Mouse (Mus musculus) embryonic facial prominence, embryonic 11.5 days (tissue): ENCODE data around the gene Hoxd8. TPM values are rescaled to one million over a fixed set of nuclear protein-coding genes. Genes with fewer than 3 reads are reported as not detected.
A peak's percentile ranks its signal among the peaks of the same experiment; 100 is the strongest.

Experiments
- ATAC-seq: fragments of 200-750 bp; cut with Nextera tagmentation; replicated peaks from 2 replicates; pipeline ENCODE4 v1.8.0; 2017; ENCODE audit warnings: low read depth; ENCODE audit not compliant: insufficient number of reproducible peaks, low FRiP score, low TSS enrichment
- DNase-seq: peaks from one replicate; pipeline ENCODE4 v3.0.0-alpha.2; 2015; ENCODE audit warnings: low spot score
- H3K27ac ChIP-seq: fragments of 300-500 bp; sonication (generic); replicated peaks from 2 replicates; pipeline ENCODE4 v1.5.1; 2014; ENCODE audit warnings: mild to moderate bottlenecking, low read depth, low read length, control low read depth
- H3K27me3 ChIP-seq: fragments of 300-500 bp; sonication (generic); 2 replicates; pipeline ENCODE4 v1.6.1; 2014; ENCODE audit warnings: mild to moderate bottlenecking, low read length, moderate library complexity, mixed read lengths; ENCODE audit not compliant: control insufficient read depth, insufficient read depth
- H3K36me3 ChIP-seq: fragments of 300-500 bp; sonication (generic); replicated peaks from 2 replicates; pipeline ENCODE4 v1.6.1; 2014; ENCODE audit warnings: low read depth, mild to moderate bottlenecking, low read length, moderate library complexity, mixed read lengths; ENCODE audit not compliant: control insufficient read depth, insufficient read depth
- H3K4me1 ChIP-seq: fragments of 300-500 bp; sonication (generic); 2 replicates; pipeline ENCODE4 v1.6.1; 2014; ENCODE audit warnings: low read length, mixed read lengths; ENCODE audit not compliant: control insufficient read depth, insufficient read depth
- H3K4me2 ChIP-seq: fragments of 300-500 bp; sonication (generic); 2 replicates; pipeline ENCODE4 v1.6.1; 2014; ENCODE audit warnings: low read depth, mild to moderate bottlenecking, control low read depth, low read length, moderate library complexity
- H3K4me3 ChIP-seq: fragments of 300-500 bp; sonication (generic); 2 replicates; pipeline ENCODE4 v1.5.1; 2014; ENCODE audit warnings: low read depth, low read length, control low read depth
- H3K9ac ChIP-seq: fragments of 300-500 bp; sonication (generic); replicated peaks from 2 replicates; pipeline ENCODE4 v1.6.1; 2014; ENCODE audit warnings: mild to moderate bottlenecking, control low read depth, low read length
- H3K9me3 ChIP-seq: fragments of 300-500 bp; sonication (generic); replicated peaks from 2 replicates; pipeline ENCODE4 v1.6.1; 2016; ENCODE audit warnings: mild to moderate bottlenecking, low read length, inconsistent platforms, mixed read lengths; ENCODE audit not compliant: control insufficient read depth
- WGBS: fragments of 180-500 bp; shearing (Covaris S2); extraction: QIAGEN DNeasy Blood & Tissue Kit; methylation state at CpG from one replicate; pipeline ENCODE4 v1.1.7; 2014; 5-methylcytosine and 5-hydroxymethylcytosine counted together
- polyA plus RNA-seq: library from polyadenylated mRNA; unstranded; fragments of >200 nt; fragmentation: Nextera tagmentation; extraction: Ambion mirVana; gene quantifications from 2 replicates; pipeline ENCODE4 v1.2.1, GENCODE M21; 2014

Hoxd8 gene
- polyA plus RNA-seq, 1 experiment from 2014 or later = 0.18 TPM

DNA sequence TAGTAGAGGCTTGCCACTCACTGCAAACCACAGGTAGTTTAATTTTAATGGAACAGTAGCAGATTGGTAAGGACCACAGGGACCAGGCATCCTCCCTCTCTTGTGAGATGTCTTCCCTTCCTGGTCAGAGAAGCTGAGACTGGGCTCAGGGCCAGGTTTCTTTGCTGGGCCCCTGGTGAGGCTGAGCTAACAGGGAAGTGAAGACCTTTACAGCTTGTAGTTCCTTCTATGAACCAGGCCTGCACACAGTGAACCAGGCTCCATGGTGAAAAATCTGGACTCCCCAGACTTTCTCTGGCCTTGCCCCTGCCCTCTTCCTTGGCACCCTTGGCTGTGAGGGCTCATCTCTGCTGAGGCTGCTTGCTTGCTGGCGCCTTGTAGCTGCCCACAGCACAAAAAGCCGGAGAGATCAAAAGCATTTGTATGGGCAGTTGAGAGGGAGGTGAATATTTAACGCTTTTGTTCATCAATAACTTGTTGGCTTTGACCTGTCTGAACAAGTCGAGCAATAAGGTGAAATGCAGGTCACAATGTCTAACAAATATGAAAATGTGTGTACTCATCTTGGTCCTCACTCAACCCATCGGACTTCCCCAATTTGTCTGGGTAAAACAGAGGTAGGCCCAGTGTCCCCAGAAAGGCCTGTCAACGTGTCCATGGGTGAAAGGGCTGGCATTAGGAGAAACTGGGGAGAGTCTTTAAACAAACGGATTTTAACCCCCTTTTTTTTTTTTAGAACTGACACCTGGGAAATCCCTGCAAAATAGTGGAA, 20.0 kb downstream of the Hoxd8 start:
- Histone ChIP-seq H3K4me1 (no peaks in the 10 kb centered on the region; the same call in none of the 2 replicates), H3K4me3 (no peak overlapping the region), H3K9me3 (no peaks in the 10 kb centered on the region), H3K27ac (no peak overlapping the region), H3K27me3 (peaks cover 97% of the 10 kb centered on the region), H3K9ac (no peak overlapping the region), H3K4me2 (no peak overlapping the region), H3K36me3 (no peaks in the 10 kb centered on the region)
- DNase-seq = no peak
- ATAC-seq = no peak
- WGBS = 8% methylated on average over 7 of the region's 7 CpGs

DNA sequence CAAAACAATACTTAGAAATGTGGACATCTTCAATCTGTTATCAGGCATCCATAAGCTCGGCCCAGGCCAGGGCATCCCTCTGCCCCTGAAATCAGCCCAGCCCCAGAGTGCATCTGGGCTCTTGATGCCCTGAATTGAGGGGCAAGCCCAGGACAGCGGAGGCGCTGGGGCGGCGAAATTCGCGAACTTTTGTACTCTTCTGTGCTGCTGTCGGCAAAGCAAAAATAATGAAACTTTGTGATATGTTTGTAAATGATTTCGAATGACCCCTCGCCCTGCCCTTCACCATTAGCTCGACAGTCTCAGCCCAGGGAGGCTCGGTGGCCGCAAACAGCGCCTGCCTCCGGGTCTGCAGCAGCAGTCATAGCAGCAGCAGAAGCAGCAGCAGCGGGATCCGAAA, 20.8 kb downstream of the Hoxd8 start:
- Histone ChIP-seq H3K9me3 (no peaks in the 10 kb centered on the region), H3K4me3 (no peak overlapping the region), H3K27me3 (peaks cover 95% of the 10 kb centered on the region), H3K36me3 (no peaks in the 10 kb centered on the region), H3K9ac (no peak overlapping the region), H3K27ac (no peak overlapping the region), H3K4me1 (no peaks in the 10 kb centered on the region; the same call in none of the 2 replicates), H3K4me2 (no peak overlapping the region)
- ATAC-seq (no peak), DNase-seq (no peak)
- 2% methylated on average over 17 of the region's 17 CpGs for WGBS

DNA sequence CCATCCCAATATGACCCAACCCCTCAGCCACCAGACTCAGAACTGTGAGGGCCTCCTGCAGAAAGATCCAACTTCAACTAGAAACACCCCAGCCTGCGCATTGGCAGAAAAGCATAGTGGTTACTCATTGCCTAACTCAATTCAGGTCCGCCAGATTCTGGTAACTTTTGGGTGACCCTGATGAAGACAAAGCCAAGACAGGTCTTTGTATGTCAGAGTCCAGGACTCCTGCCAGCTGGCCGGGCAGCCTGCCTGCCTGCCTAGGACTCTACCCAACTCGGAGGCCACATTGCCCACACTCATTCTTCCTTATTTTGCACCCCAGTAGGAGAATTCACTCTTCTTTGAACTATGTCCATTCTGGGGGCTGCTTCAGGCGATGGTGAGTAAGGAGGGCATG, 22.1 kb downstream of the Hoxd8 start, which contains the start of gene Gm28230:
Gene Gm28230, plus strand, starts transcription at position 178 of the 400 bp plus-strand sequence.
- 5% methylated on average over 5 of the region's 5 CpGs for WGBS
- DNase-seq (no peak), ATAC-seq (no peak)
- no peaks in the 10 kb centered on the region for H3K9me3 ChIP-seq
- H3K4me3 ChIP-seq = peak within 1 kb of the TSS; percentile 16
- H3K27me3 ChIP-seq = peaks cover 95% of the 10 kb centered on the region
- no peaks in the 10 kb centered on the region for H3K36me3 ChIP-seq
- no peaks in the 10 kb centered on the region; the same call in none of the 2 replicates for H3K4me1 ChIP-seq
- peak within 1 kb of the TSS; percentile 36 for H3K4me2 ChIP-seq
- no peak within 1 kb of the TSS for H3K9ac ChIP-seq
- no peak within 1 kb of the TSS for H3K27ac ChIP-seq

DNA sequence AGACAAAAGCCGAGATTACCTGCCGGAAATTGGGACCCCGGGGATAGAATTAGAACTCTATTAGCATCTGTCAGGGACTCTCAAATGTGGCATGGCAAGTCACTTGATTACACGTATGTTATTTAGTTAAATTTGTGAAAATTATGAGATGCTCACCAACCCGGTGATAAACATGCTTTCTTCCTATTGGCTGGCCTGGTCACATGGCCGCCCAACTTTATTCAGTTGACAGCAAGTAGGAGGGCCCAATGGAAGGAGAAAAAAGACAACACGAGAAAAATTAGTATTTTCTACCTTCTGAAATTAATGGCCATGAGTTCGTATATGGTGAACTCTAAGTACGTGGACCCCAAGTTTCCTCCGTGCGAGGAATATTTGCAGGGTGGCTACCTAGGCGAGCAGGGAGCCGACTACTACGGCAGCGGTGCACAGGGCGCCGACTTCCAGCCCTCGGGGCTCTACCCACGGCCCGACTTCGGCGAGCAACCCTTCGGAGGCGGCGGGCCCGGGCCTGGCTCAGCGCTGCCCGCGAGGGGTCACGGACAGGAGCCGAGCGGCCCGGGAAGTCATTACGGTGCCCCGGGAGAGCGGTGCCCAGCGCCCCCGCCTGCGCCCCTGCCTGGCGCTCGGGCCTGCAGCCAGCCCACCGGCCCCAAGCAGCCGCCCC, 22.7 kb downstream of the Hoxd8 start:
- DNase-seq (no peak), ATAC-seq (no peak)
- under 1% methylated on average over 43 of the region's 43 CpGs for WGBS
- Histone ChIP-seq H3K36me3 (no peaks in the 10 kb centered on the region), H3K27ac (no peak overlapping the region), H3K4me2 (peak overlapping the region; percentile 36), H3K4me3 (peak overlapping the region; percentile 16), H3K4me1 (no peaks in the 10 kb centered on the region; the same call in none of the 2 replicates), H3K9ac (no peak overlapping the region), H3K27me3 (peaks cover 95% of the 10 kb centered on the region), H3K9me3 (no peaks in the 10 kb centered on the region)

DNA sequence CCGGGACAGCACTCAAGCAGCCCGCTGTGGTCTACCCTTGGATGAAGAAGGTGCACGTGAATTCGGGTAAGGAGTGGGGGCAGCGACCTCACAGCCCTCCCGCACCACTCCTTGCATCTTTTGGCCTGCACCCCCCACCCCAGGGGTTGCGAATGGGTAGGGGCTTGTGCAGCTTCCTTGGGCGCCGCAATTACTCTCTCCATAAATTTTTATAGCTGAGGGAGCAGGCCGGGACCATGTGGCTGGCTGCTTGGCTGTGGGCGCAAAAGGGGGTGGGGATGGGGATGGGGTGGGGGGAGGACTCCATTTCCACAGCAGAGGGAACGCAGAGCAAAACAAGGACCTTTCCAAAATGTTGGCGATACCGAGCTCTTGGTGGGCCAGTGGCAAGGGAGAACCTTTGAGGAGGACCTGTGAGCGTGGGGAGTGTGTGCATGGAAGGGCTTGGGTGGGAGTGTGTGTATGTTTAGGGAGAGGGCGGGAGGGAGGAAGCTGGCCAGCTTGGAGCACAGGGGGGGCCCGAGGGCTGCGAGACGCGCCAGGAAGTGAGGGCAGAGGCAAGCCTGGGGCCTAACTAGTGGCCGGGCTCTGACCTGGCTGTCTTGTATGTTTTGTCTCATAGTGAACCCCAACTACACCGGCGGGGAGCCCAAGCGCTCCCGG, 23.4 kb downstream of the Hoxd8 start:
- Histone ChIP-seq H3K9me3 (no peaks in the 10 kb centered on the region), H3K27ac (no peak overlapping the region), H3K36me3 (no peaks in the 10 kb centered on the region), H3K4me3 (peak overlapping the region; percentile 16), H3K4me1 (no peaks in the 10 kb centered on the region; the same call in none of the 2 replicates), H3K4me2 (peak overlapping the region; percentile 36), H3K9ac (no peak overlapping the region), H3K27me3 (peaks cover 95% of the 10 kb centered on the region)
- under 1% methylated on average over 25 of the region's 25 CpGs for WGBS
- ATAC-seq = no peak
- DNase-seq = no peak

DNA sequence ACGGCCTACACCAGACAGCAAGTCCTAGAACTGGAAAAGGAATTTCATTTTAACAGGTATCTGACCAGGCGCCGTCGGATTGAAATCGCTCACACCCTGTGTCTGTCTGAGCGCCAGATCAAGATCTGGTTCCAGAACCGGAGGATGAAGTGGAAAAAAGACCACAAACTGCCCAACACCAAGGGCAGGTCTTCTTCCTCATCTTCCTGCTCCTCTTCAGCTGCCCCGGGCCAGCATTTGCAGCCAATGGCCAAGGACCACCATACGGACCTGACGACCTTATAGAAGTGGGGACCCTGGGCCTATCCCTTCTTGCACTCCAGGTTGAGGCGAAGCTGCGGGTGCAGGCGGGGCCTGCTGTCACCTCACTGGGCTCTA, 23.9 kb downstream of the Hoxd8 start:
- H3K27ac ChIP-seq = no peak overlapping the region
- ATAC-seq (no peak), DNase-seq (no peak)
- H3K4me2 ChIP-seq = no peak overlapping the region
- H3K27me3 ChIP-seq = peaks cover 95% of the 10 kb centered on the region
- H3K36me3 ChIP-seq = no peaks in the 10 kb centered on the region
- H3K4me1 ChIP-seq = no peaks in the 10 kb centered on the region; the same call in none of the 2 replicates
- no peak overlapping the region for H3K9ac ChIP-seq
- 1% methylated on average over 13 of the region's 13 CpGs for WGBS
- no peaks in the 10 kb centered on the region for H3K9me3 ChIP-seq
- no peak overlapping the region; the same call in 1 of the 2 replicates for H3K4me3 ChIP-seq

DNA sequence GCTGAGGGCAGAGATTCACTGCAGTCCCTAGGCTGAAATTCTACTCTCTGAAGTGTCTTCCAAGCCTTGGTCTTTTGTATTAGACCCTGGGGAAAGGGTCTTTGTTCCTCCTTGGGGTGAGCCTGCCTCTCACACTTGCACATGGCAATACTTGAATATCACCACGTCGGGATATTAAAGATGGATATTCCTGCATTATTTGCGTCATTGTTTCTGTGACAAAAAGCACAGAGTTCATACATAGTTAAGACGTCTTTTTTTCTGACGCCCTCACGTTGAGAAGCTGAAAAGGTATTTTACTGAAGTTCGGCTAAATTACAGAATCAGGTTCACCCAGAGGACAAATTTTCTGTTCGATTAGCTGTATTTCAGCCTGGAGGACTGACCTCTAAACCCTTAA, 25.9 kb downstream of the Hoxd8 start:
- H3K4me2 ChIP-seq = no peak overlapping the region
- H3K4me1 ChIP-seq = no peaks in the 10 kb centered on the region; the same call in none of the 2 replicates
- 5% methylated on average over 8 of the region's 8 CpGs for WGBS
- H3K36me3 ChIP-seq = no peaks in the 10 kb centered on the region
- DNase-seq (no peak), ATAC-seq (no peak)
- peaks cover 92% of the 10 kb centered on the region for H3K27me3 ChIP-seq
- no peak overlapping the region for H3K4me3 ChIP-seq
- no peaks in the 10 kb centered on the region for H3K9me3 ChIP-seq
- H3K9ac ChIP-seq = no peak overlapping the region
- H3K27ac ChIP-seq = no peak overlapping the region
